Mouse (Mus musculus): ENCODE data around the gene Gm20894.
"Not testable (repeated sequence)": the region's sequence is repeated elsewhere in the genome, so short reads cannot be mapped to it uniquely, and the experiment has no call there.

Gm20894 gene

DNA sequence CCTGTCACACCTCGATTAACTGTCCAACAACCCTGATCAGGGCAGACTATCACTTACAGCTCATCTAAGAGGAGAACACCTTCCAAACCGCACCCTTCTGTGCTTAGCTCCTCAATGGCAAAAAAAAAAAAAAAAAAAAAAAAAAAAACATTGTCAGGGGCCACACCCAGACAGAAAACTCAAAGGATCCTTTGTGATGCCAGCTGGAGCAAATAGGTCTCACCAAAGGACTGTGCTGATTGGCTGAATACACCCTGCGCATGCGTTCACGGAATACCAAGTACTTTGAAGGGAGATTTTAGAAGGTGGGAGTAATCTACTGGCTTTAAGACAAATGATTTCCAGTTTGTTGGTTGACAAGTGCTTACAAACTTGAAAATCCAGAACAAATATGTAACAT, at the start of gene Gm20894:
TSS of gene Gm20894 (minus strand) at position 101 of the 400 bp plus-strand sequence.
- not testable (repeated sequence) for DNase-seq (ENCODE audit: low spot score)
